Mouse (Mus musculus): ENCODE results near the gene Gmip.

Gmip gene

GRCm38 (mm10) chr8:69808094-69808863 lies at the start of gene Gmip:
TSS of gene Gmip (plus strand) at chr8:69808679.
- DNase-seq (ENCODE audit: low spot score) = peak; percentile 91

- no peak for DNase-seq (ENCODE audit: low spot score)
Measured at GRCm38 (mm10) chr8:69761814-69762445, 46.5 kb upstream of the Gmip start.

GRCm38 (mm10) chr8:69771221-69771620 lies 37.3 kb upstream of the Gmip start:
- no peak for DNase-seq (ENCODE audit: low spot score)

- no peak for DNase-seq (ENCODE audit: low spot score)
Measured at GRCm38 (mm10) chr8:69772106-69772505, 36.4 kb upstream of the Gmip start.

- peak; percentile 90 for DNase-seq (ENCODE audit: low spot score)
Measured at GRCm38 (mm10) chr8:69774503-69775148, 33.9 kb upstream of the Gmip start, which contains the start of gene Gm20422. TSS of gene Gm20422 (minus strand) at chr8:69774886.

- DNase-seq (ENCODE audit: low spot score) = no peak
Measured at GRCm38 (mm10) chr8:69775149-69775534, 33.3 kb upstream of the Gmip start.

- no peak for DNase-seq (ENCODE audit: low spot score)
Measured at GRCm38 (mm10) chr8:69777111-69777510, 31.4 kb upstream of the Gmip start.

- no peak for DNase-seq (ENCODE audit: low spot score)
Measured at GRCm38 (mm10) chr8:69789105-69789504, 19.4 kb upstream of the Gmip start.

GRCm38 (mm10) chr8:69789731-69790130 lies 18.7 kb upstream of the Gmip start:
- DNase-seq (ENCODE audit: low spot score) = no peak

- no peak for DNase-seq (ENCODE audit: low spot score)
Measured at GRCm38 (mm10) chr8:69790364-69790763, 18.1 kb upstream of the Gmip start.

GRCm38 (mm10) chr8:69790773-69791367 lies 17.6 kb upstream of the Gmip start, which contains the start of the genes Atp13a1 and Zfp866:
TSS of gene Atp13a1 (plus strand) at chr8:69791163.
TSS of gene Zfp866 (minus strand) at chr8:69791178.
- peak; percentile 92 for DNase-seq (ENCODE audit: low spot score)

- peak; percentile 24 for DNase-seq (ENCODE audit: low spot score)
Measured at GRCm38 (mm10) chr8:69791415-69792068, 16.9 kb upstream of the Gmip start.

GRCm38 (mm10) chr8:69793666-69794065 lies 14.8 kb upstream of the Gmip start:
- no peak for DNase-seq (ENCODE audit: low spot score)

GRCm38 (mm10) chr8:69794096-69794495 lies 14.4 kb upstream of the Gmip start:
- no peak for DNase-seq (ENCODE audit: low spot score)

GRCm38 (mm10) chr8:69794901-69795300 lies 13.6 kb upstream of the Gmip start:
- DNase-seq (ENCODE audit: low spot score) = no peak

- DNase-seq (ENCODE audit: low spot score) = no peak
Measured at GRCm38 (mm10) chr8:69796721-69797345, 11.6 kb upstream of the Gmip start.

GRCm38 (mm10) chr8:69797661-69798060 lies 10.8 kb upstream of the Gmip start:
- DNase-seq (ENCODE audit: low spot score) = no peak

GRCm38 (mm10) chr8:69799261-69799660 lies 9.2 kb upstream of the Gmip start:
- DNase-seq (ENCODE audit: low spot score) = no peak

- DNase-seq (ENCODE audit: low spot score) = no peak
Measured at GRCm38 (mm10) chr8:69799946-69800345, 8.5 kb upstream of the Gmip start.

- no peak for DNase-seq (ENCODE audit: low spot score)
Measured at GRCm38 (mm10) chr8:69801796-69802195, 6.7 kb upstream of the Gmip start.

- DNase-seq (ENCODE audit: low spot score) = no peak
Measured at GRCm38 (mm10) chr8:69802216-69802615, 6.3 kb upstream of the Gmip start.
